Mouse (Mus musculus): Measurements from ENCODE around the gene Trim65. TPM values are rescaled to one million over a fixed set of nuclear protein-coding genes. Genes with fewer than 3 reads are reported as not detected.
A peak's percentile ranks its signal among the peaks of the same experiment; 100 is the strongest.

Trim65 gene
- total RNA-seq, 1 experiment from 2014 or later: 8.6 TPM

DNA sequence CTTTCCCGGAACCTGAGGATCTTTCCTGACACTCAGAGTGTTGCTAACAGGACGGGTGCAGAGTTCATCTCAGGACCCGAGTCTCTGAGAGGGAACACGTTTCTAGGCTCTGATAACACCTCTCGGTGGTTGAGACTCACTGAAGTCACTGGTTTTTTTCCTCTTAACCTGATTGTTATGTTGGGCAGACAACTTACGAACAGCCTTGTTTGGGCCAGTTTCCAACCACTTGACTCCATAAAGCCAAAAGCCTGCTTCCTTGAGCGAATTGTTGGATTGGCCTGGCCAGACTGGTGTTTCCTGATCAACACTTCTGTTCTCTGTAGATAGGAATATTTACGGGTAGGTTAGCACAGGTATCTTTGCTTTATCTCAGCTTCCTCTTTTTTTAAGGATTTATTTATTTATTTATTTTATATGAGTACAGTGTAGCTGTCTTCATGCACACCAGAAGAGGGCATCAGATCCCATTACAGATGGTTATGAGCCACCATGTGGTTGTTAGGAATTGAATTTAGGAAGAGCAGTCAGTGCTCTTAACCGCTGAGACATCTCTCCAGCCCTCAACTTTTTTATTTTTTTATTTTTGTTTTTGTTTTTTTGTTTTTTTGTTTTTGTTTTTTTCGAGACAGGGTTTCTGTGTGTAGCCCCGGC, 42.1 kb downstream of the Trim65 start:
- no peak for DNase-seq

GRCm38 (mm10) chr11:116088188-116088587, 42.7 kb downstream of the Trim65 start:
- no peak for DNase-seq

GRCm38 (mm10) chr11:116087194-116088130, 43.5 kb downstream of the Trim65 start:
- DNase-seq: peak; percentile 94

- peak; percentile 98 for DNase-seq
These were observed 44.4 kb downstream of the Trim65 start, which contains the start of gene Wbp2 for GRCm38 (mm10) chr11:116086258-116087193. Gene Wbp2 (minus strand): TSS chr11:116086995.

- DNase-seq: no peak
These were observed 46.8 kb downstream of the Trim65 start for GRCm38 (mm10) chr11:116084166-116084565.

GRCm38 (mm10) chr11:116083096-116083672, 47.7 kb downstream of the Trim65 start:
- DNase-seq: no peak

DNA sequence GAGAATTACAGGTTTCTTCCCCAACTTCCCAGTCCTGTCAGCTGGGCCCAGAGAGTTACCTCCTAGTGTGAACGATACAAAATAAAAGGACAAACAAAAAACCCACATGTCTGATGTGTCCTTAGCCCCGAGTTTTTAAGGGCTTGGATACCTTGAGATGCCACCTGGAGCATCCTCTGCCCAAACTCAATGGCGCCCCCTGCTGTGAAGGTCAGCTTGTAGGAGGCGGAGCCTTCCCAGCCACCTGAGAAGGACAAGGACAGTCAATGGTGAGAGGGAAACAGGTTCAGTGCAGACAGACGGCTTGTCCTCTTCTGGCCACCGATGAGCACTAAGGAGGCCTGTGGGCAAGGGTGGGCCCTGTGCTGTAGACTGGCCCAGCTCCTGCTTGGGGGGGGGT, 49.8 kb downstream of the Trim65 start:
- peak; percentile 67 for DNase-seq

GRCm38 (mm10) chr11:116079511-116079910, 51.4 kb downstream of the Trim65 start:
- DNase-seq: peak; percentile 72

DNA sequence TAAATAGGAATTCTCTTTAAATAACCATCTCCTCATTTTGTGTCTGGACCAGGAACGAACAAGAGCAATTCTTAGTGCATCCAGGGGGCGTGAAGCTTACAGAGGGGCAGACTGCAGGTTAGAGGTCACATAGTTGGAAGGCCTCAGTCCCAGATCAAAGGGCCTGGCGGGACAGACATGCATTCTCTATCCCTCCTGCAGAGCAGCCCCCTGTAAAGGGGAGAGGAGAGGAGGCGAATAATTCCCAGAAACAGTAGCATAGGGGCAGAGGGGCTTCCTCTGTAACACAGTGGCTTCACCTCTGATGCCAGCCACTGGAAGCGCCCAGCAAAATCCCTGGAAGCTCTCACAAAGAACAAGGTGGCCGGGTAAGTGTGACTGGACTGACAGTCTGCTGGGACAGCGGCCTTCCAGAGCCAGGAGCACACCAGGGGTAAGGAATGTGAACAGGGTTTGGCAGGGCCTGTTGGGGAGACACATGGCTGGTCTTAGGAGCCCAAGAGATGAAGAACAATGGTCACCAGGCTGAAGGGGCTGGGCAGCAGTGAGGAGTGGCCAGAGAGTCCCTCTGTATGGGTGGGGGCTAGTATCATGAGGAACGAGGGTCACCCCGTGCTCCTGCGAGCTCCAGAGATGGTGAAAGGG, 52.1 kb downstream of the Trim65 start:
- DNase-seq: no peak

- peak; percentile 73 for DNase-seq
These were observed 52.7 kb downstream of the Trim65 start for GRCm38 (mm10) chr11:116078221-116078620.

GRCm38 (mm10) chr11:116077446-116078204, 53.3 kb downstream of the Trim65 start, which contains the start of gene Unc13d:
Gene Unc13d (minus strand): TSS chr11:116077961.
- peak; percentile 47 for DNase-seq

DNA sequence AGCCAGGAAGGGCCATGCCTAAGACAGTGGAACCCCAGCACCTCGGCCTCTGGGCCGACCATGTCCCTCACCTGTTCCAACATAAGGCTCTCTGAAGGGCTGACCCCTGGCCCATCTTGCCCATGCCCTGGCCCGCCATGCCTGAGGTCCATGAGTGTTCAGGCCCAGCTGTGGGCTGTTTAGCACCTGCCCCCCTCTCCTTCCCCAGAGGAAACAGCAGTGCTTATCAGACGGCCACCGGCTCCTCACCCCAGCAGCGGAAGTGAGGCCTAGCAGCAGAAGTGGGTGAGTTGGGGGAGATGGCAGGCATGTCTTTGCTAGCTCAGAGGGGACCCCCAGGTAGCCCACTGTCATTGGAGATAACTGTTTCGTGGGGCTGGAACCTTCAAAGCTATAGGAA, 54.1 kb downstream of the Trim65 start:
- no peak for DNase-seq

GRCm38 (mm10) chr11:116076266-116076540, 54.7 kb downstream of the Trim65 start:
- DNase-seq: no peak

- peak; percentile 47 for DNase-seq
These were observed 55.2 kb downstream of the Trim65 start for GRCm38 (mm10) chr11:116075539-116076265.

- DNase-seq: no peak
These were observed 56.4 kb downstream of the Trim65 start for GRCm38 (mm10) chr11:116074436-116074991.

GRCm38 (mm10) chr11:116072608-116073007, 58.3 kb downstream of the Trim65 start:
- DNase-seq: no peak
